Mouse (Mus musculus) small intestine, adult 2 months (tissue): Measurements from ENCODE around the gene Plekhh3.

Experiments used
- CTCF ChIP-seq: fragments of 200-500 bp; IDR thresholded peaks from 2 replicates; pipeline ENCODE4 v1.5.1; 2012; ENCODE audit warnings: low read depth, mild to moderate bottlenecking, control low read depth, inconsistent platforms, low read length, moderate library complexity, mixed read lengths; ENCODE audit not compliant: insufficient replicate concordance, insufficient read length; ENCODE audit errors: extremely low read depth
- POLR2A ChIP-seq: fragments of 200-500 bp; IDR thresholded peaks from 2 replicates; pipeline ENCODE4 v1.6.1; 2012; ENCODE audit warnings: low read depth, mild to moderate bottlenecking, control low read depth, inconsistent platforms, low read length, moderate library complexity

DNA sequence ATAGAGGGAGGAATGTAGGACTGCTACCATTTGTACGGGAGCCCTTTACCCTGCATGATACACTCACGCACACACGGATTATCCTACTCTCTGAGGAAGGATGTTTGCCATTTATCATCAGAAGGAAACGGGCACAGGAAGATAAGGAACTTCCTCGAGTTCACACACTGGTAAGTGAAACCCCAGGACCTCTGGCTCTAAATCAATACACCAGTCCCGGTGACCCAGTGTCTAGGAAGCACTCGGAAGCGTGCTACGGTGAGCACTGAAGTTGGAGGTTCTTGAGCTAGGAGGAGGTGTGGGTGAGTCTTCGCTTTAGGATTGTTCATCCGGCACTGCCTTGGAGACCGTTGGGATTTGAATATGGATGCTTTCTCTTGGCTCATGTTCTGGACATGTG, 38.1 kb downstream of the Plekhh3 start:
- no peak for TF ChIP-seq CTCF
- TF ChIP-seq POLR2A, result no peak
